Mouse (Mus musculus): ENCODE measurements around the gene Ggta1.

DNA sequence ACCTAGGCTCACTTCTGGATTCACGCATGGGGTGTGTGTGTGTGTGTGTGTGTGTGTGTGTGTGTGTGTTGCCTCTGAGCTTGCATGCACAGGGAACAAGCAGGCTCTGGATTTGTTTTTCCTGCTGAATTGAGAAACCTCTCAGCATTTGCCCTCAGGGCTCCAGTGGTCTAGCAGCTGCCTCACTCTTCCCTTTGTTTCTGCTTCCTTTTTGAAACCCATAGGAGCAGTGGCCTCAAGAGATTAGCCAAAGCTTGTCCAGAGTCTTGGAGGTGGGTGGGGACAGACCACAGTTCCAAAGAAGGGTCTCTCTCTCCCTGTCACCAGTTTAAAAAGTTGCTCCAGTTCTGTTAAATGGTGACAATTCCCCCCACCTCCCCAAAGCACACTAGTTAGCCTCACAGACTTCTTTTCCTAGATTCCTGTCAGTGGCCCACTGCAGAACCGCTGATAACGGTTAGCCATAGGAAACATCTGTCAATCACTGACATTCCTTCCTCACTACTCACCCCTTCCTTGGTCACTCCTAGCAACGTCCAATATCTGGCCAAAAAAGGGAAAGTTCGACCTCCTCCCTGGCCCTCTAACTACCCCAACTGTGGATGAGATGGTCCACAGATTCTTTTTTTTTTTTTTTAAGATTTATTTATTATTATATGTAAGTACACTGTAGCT, 24.1 kb upstream of the Ggta1 start:
- TF ChIP-seq POLR2A (IDR thresholded peaks at IDR 0.05; ENCODE audit: insufficient read depth, low read depth, low read length) = no peak
- no peak for TF ChIP-seq CTCF (IDR thresholded peaks at IDR 0.05; ENCODE audit: insufficient read depth, low read depth, low read length)
